Mouse (Mus musculus) fat pad, adult 2 months (tissue): ENCODE results near the gene Akt2.

ENCODE experiments used
- DNase-seq: peaks from one replicate; pipeline ENCODE4 v3.0.0-alpha.2; 2011; ENCODE audit warnings: low read depth, low spot score; ENCODE audit errors: extremely low read depth

Gene Akt2

GRCm38 (mm10) chr7:27591266-27592216, at the start of gene Akt2:
Akt2 (plus strand) TSS chr7:27591552.
- peak; percentile 87 for DNase-seq

- no peak for DNase-seq
Measured at GRCm38 (mm10) chr7:27541922-27542321, 49.4 kb upstream of the Akt2 start.

- DNase-seq, result no peak
Measured at GRCm38 (mm10) chr7:27542392-27543033, 48.8 kb upstream of the Akt2 start.

- no peak for DNase-seq
Measured at GRCm38 (mm10) chr7:27543065-27543464, 48.3 kb upstream of the Akt2 start.

- DNase-seq, result no peak
Measured at GRCm38 (mm10) chr7:27543851-27544250, 47.5 kb upstream of the Akt2 start.

- DNase-seq, result no peak
Measured at GRCm38 (mm10) chr7:27544675-27545370, 46.5 kb upstream of the Akt2 start.

- DNase-seq, result no peak
Measured at GRCm38 (mm10) chr7:27549597-27549996, 41.8 kb upstream of the Akt2 start.

- no peak for DNase-seq
Measured at GRCm38 (mm10) chr7:27552070-27552469, 39.3 kb upstream of the Akt2 start.

- DNase-seq, result peak; percentile 84
Measured at GRCm38 (mm10) chr7:27552931-27553513, 38.3 kb upstream of the Akt2 start, which contains the start of the genes Pld3 and 2310022A10Rik. Pld3 (minus strand) TSS chr7:27553218. 2310022A10Rik (plus strand) TSS chr7:27553233.

- DNase-seq, result no peak
Measured at GRCm38 (mm10) chr7:27560291-27560887, 31.0 kb upstream of the Akt2 start.

GRCm38 (mm10) chr7:27560978-27561377, 30.4 kb upstream of the Akt2 start:
- no peak for DNase-seq

GRCm38 (mm10) chr7:27569580-27570224, 21.6 kb upstream of the Akt2 start:
- peak; percentile 93 for DNase-seq

- no peak for DNase-seq
Measured at GRCm38 (mm10) chr7:27572133-27572532, 19.2 kb upstream of the Akt2 start.

- no peak for DNase-seq
Measured at GRCm38 (mm10) chr7:27574124-27574880, 17.1 kb upstream of the Akt2 start.

GRCm38 (mm10) chr7:27576914-27577313, 14.4 kb upstream of the Akt2 start:
- DNase-seq, result no peak

GRCm38 (mm10) chr7:27577589-27577988, 13.8 kb upstream of the Akt2 start:
- DNase-seq, result no peak

- DNase-seq, result no peak
Measured at GRCm38 (mm10) chr7:27578465-27578864, 12.9 kb upstream of the Akt2 start.

- no peak for DNase-seq
Measured at GRCm38 (mm10) chr7:27580380-27581174, 10.8 kb upstream of the Akt2 start.

- no peak for DNase-seq
Measured at GRCm38 (mm10) chr7:27586861-27587260, 4.5 kb upstream of the Akt2 start.
